Mouse (Mus musculus) kidney, adult 11 months (tissue): ENCODE results near the gene Tceal7.
"Not testable (repeated sequence)": the region's sequence is repeated elsewhere in the genome, so short reads cannot be mapped to it uniquely, and the experiment has no call there.

Experiments
- DNase-seq: peaks from one replicate; pipeline ENCODE4 v3.0.0; 2022

Tceal7 gene

GRCm38 (mm10) chrX:136214729-136215677 lies at the start of gene Tceal7, which contains the start of gene Bex1:
Tceal7 (plus strand) TSS chrX:136214779.
Bex1 (minus strand) TSS chrX:136215513.
- not testable (repeated sequence) for DNase-seq

- no peak for DNase-seq
Measured at GRCm38 (mm10) chrX:136170625-136171024, 44.0 kb upstream of the Tceal7 start.

- peak; percentile 58 for DNase-seq
Measured at GRCm38 (mm10) chrX:136171189-136172117, 43.1 kb upstream of the Tceal7 start.

- DNase-seq = peak; percentile 83
Measured at GRCm38 (mm10) chrX:136172118-136172551, 42.4 kb upstream of the Tceal7 start, which contains the start of gene Tceal8. Tceal8 (minus strand) TSS chrX:136172342.

GRCm38 (mm10) chrX:136172786-136173185 lies 41.8 kb upstream of the Tceal7 start:
- no peak for DNase-seq

- no peak for DNase-seq
Measured at GRCm38 (mm10) chrX:136180897-136181553, 33.6 kb upstream of the Tceal7 start.

GRCm38 (mm10) chrX:136183107-136183506 lies 31.5 kb upstream of the Tceal7 start:
- no peak for DNase-seq

- no peak for DNase-seq
Measured at GRCm38 (mm10) chrX:136195193-136195944, 19.2 kb upstream of the Tceal7 start.

- no peak for DNase-seq
Measured at GRCm38 (mm10) chrX:136196873-136197272, 17.7 kb upstream of the Tceal7 start.

- no peak for DNase-seq
Measured at GRCm38 (mm10) chrX:136203257-136203656, 11.3 kb upstream of the Tceal7 start.

GRCm38 (mm10) chrX:136203664-136204066 lies 10.9 kb upstream of the Tceal7 start, which contains the start of gene Tceal5:
Tceal5 (minus strand) TSS chrX:136203876.
- DNase-seq = no peak

GRCm38 (mm10) chrX:136204406-136204805 lies 10.2 kb upstream of the Tceal7 start:
- DNase-seq = no peak

- no peak for DNase-seq
Measured at GRCm38 (mm10) chrX:136213396-136213795, 1.2 kb upstream of the Tceal7 start.

- no peak for DNase-seq
Measured at GRCm38 (mm10) chrX:136216303-136216702, 1.7 kb downstream of the Tceal7 start.

GRCm38 (mm10) chrX:136223714-136224113 lies 9.1 kb downstream of the Tceal7 start:
- no peak for DNase-seq

GRCm38 (mm10) chrX:136227768-136228167 lies 13.2 kb downstream of the Tceal7 start:
- no peak for DNase-seq

- no peak for DNase-seq
Measured at GRCm38 (mm10) chrX:136238118-136238517, 23.5 kb downstream of the Tceal7 start.

- DNase-seq = no peak
Measured at GRCm38 (mm10) chrX:136243181-136243580, 28.6 kb downstream of the Tceal7 start.

- peak; percentile 76 for DNase-seq
Measured at GRCm38 (mm10) chrX:136244574-136245229, 30.1 kb downstream of the Tceal7 start, which contains the start of gene Tceal9. Tceal9 (plus strand) TSS chrX:136245079.

- peak; percentile 5 for DNase-seq
Measured at GRCm38 (mm10) chrX:136245521-136246071, 31.0 kb downstream of the Tceal7 start.

GRCm38 (mm10) chrX:136248811-136249210 lies 34.2 kb downstream of the Tceal7 start:
- DNase-seq = no peak
